Mouse (Mus musculus) lung, postnatal 4 days (tissue): ENCODE measurements around the gene Rapgef4.

Experiments used
- DNase-seq, 2 experiments: peaks; one replicate each; pipeline ENCODE4 v3.0.0; 2021

Rapgef4 gene

DNA sequence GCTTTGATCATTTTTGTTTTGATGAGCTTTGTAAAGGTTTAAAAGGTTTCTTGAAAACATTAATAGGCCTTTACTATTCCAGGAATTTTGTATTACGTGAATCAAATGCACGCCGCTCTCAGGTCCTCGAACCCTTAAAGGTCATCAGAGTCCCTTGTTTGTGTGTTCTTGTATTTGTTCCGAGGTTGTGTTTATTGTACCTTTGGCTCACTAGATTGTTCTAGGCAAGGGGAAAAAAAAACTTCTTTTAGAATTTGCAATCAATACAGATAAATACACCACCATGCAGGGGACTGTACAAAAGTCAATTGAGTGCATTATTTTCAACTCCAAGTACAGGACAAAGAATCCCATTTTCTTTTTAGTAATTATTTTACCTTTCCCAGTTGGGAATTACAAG, 175.4 kb downstream of the Rapgef4 start:
- no peak for DNase-seq

DNA sequence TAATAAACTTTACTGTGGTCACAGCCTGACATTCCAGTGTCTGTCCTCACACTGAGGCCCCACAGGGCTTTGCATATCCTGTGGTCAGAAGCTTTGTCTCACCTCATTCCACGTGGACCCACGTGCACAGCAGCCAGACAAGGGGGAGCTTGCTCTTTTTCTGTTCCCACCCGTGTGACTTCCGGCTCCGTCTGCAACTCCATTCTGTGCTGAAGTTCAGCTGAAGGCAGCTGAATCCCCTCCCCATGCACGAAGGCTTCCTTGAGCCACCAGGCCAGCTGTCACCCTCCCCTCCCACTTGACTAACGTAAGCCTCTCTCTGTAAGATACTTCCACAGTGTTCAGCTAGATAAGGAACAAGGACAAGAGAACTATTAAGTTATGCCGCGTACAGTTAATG, 176.5 kb downstream of the Rapgef4 start:
- DNase-seq, result peak in 1 of 2 experiments; percentile 32

DNA sequence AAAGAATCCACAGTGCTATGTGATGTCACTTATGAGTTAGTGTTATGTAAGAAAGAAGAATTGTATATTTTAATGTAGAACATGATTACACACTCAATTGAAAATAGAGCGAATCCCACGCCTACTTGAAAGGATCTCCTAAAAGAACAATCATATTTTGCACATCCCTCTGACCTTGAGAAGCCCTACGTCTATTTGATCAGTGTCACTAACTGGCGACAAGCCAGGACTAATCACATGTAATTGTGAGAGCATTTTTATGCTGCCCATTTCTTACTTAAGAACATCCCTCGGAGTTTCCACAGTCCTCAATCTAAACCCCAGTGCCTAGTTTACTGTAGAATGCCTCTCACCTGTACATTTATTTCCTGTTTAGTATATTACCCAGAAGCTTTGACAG, 177.0 kb downstream of the Rapgef4 start:
- no peak for DNase-seq

DNA sequence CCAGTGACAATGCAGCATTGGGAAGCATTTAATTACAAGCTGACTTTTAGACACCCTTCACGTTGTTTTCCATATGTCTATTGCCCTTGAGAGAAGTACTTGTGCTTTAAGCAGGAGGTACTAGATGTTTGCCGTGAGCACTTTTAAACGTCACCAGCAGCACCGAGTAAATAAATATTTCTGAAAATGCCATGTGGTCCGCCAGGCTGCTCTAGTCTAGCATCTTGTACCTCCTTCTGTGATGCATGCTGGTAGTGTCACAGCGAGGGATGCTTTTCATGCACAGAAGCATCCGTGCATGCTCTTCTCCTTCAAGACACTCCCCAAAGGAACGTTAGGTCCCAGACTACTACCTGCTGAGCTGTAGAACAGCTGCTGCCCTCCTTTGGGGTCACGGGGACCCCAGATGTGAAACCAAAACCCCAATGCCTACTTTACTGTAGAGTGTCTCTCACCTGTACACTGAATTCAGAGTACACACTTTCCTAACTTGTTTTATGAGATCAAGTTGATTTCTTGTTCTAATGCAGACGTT, 177.7 kb downstream of the Rapgef4 start:
- no peak for DNase-seq

DNA sequence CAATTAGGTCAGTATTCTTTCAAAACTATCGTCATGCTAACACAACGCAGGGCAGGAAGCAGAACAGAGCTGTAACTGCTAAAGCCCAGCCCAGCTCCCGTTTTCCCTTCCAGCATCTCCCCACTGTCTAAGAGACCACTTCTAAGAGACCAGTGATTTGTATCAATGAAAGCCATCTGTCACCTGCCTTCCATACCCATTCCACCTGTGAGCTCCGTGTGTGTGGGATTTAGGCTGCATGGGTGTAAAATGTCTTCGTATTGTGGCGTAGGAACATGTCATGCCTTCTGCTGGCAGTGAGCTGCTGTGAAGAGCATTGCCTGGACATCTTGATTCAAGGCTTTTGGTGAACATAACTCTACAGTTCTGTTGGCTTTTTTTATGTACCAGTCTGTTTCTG, 178.2 kb downstream of the Rapgef4 start:
- no peak for DNase-seq

DNA sequence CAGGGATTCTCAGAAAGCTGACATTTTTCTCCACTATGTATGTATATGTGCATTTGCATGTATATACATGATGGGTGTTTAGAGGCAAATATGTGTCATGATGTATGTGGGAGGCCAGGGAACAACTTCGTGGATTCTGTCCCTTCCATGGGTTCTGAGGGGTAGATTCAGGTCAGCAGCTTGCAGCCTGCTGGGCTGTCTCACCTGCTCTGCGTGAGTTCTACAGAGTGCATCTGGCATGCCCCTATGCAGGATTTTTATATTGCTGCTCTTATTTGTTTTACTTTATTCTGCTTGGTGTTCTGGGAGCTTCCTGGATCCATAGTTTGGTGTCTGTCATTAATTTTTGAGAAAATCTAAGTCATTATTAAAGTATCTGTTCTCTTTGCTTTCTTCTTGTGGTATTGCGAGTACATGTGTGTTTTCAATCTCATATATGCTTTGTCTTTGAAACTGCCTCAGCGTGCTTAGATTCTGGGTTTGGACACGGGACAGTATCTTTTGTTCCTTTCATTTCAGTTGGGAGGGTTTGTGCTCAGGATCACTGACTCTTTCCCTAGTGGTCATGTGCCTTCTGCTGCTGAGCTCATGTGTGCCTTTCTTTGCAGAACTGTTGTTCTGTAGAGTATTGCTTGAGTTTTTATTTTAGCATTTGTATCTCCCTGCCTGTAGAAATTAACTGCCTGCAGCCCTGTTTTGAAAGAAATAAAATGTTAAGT, 184.3 kb downstream of the Rapgef4 start:
- no peak for DNase-seq

DNA sequence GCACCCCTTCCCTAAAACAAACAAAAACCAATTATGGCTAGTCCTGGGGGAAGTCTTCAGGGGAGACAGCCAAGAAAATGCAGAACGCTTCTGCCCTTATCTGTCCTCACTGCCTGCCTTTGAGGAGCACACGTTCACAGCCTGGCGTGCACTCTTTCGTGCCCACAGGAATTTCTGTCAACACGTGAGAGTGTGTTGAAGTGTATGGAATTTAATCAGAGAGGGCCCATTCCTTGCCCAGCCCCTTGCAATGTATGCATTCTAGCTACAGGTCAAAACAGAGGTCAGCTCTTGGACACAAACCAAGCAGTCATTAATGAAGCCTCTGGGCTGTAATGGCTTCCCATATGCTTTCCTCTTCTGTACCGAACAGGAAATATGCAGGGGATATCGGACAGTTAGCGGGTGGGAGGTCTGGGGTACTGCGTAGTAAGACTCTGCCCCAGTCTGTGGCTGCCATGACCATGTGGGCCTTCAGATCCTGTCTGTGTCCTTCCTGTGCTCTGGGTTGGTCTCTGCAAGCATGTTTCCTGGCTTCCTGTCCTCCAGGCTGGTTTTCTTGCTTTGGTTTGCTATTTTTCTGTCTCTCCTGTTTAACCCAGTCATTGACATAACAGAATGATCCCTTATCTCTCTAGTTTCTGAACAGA, 188.5 kb downstream of the Rapgef4 start:
- DNase-seq, result peak in 1 of 2 experiments; percentile 44

DNA sequence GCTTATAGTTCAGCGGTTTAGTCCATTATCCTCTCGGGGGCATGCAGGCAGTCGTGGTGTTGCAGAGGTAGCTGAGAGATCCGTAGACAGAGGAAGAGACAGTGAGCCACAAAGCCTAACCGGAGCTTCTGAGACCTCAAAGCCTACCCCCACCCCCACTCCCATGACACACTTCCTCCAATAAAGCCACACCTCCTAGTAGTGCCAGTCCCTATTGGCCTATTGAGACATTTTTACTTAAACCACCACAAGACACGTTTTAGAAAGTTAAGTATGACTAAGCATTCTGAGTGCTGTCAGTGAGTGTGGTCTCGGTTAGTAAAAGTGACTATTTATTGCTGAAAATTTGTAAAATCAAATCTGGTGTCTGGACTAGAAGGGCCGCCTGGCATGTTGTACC, 189.5 kb downstream of the Rapgef4 start:
- DNase-seq, result peak; percentile 33 to 49

DNA sequence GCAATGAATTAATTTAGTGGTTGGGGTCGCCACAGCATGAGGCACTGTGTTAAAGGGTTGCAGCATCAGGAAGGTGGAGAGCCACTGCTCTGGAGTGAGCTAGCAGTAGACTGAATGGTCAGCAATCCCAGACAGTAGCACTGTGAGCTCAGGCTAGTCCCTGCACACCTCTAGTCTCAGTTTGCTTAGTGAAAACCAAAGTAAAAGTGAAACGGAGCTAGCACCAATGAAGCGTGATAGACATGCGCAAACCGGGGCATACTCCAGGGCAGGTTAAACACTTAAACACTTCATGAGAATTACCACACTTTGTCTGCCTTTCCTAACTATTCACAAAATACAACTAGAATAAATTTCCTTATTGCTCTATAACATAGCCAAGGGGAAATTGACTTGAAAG, 190.2 kb downstream of the Rapgef4 start:
- DNase-seq, result no peak

DNA sequence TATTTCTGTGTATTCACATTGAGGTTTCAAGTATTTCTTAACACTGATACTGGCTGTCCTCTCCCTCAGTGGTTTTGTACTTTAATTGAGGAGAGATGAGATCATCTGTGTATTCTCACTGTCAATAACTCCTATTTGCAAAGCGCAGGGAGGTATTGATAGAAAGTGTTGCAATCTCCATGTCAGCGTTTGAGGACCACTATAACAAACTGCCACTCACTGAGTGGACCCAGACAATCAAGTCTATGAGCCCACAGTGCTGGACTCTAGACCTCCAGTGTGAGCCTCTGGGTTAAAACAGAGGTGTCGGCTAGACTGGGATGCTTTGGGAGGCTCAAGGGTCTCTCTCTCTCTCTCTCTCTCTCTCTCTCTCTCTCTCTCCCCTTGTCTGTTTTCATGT, 192.0 kb downstream of the Rapgef4 start:
- DNase-seq, result no peak

DNA sequence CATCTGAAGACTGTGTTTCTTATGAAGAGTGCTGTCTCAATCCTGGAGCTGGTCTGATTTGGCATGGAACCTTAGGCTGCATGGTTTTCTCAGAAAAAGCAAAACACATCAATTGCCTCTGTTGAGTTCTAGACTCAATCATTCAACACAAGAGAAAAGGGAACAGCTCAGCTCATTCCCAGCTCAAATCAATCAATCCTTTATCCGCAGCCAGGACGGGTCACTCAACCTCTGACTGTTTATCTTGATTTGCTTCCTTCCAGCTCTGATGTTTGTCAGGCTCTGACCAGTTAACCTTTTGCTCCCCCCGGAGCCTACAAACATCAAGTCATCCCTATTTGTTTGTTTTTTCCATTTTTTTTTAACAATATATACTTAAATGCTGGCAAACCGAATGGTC, 192.8 kb downstream of the Rapgef4 start:
- no peak for DNase-seq

DNA sequence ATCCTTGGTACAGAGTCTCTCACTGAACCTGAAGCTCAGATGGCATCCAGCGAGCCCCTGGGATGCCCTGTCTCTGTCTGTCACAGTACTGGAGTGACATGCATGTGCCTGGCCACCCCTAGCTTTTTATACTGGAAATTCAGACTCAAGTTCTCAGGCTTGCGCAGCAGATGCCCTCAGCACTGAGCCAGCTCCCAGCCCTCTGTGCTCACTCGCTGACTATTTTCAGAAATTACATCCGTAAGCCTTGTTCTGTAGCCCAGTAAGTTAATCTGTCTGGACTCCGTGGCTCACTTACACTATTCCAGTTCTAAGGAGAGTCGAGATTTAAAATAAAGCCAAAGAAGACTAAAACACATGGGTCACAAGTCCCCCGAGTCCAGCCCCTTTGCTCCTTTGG, 194.5 kb downstream of the Rapgef4 start:
- no peak for DNase-seq

DNA sequence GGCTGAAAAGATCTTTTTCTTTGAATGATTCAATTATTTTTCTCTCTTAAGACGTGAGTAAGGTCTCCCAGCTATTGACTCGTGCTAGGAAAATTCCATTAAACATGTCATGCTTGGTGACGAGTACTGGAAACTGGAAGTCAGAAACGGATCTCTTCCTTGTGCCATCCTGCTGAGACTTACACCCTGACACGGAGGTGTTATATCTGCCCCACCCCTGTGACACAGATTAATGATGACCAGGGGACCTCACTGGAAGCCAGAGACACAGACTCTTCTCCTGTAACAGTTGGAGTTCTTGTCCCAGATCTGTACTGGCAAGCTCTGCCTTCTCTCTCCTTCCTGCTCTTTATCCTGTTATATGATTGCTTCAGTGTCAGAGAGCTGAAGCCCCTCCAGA, 194.9 kb downstream of the Rapgef4 start:
- no peak for DNase-seq

DNA sequence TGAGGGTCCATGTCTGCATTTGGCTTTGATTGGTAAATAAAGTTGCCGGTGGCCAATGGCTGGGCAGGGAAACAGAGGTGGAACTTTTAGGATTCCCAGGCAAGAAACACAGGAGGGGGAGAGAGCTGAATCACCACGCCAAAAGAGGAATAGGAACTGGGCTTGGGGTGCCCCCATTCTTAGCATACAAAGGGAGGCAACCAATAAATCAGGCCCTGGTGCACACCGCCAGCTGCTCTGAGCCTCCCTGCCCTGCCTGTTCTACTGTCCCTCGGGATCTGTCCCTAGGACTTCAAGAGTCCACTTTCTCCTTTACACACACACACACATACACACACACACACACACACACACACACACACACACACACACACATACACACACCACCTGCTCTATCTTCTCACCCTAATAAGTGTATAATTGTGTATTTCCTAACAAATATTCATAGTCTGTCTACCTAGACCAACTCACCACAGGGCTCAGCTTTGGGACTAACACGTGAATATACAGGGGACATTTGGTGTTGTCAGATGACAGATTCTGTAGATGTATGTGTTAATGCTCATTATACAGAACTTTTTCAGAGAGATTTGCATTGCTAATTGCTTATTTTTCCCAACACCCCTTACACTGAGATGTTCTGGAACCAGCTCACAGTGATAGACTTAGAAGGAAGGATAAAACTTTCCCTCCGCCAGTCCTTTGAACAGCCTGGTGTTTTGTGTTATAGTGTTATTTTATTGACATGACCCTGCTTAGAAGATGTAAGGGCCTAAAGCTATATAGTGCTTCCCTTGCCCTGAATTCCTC, 196.4 kb downstream of the Rapgef4 start:
- no peak for DNase-seq

DNA sequence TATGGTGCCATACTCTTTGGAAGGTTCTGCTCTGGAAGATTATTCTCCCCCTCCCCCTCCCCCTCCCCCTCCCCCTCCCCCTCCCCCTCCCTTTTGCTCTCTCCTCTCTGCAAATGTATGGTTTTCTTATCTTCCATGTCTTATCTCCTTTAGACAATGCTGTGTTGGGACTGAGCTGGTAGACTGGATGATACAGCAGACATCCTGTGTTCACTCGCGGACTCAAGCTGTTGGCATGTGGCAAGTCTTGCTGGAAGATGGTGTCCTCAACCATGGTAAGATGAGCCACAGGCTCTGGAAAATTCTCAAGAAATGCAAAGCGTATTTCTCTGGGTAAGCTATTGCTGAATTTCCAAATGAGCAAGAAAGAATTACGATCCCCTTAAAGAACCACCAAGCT, 197.0 kb downstream of the Rapgef4 start:
- DNase-seq, result no peak

DNA sequence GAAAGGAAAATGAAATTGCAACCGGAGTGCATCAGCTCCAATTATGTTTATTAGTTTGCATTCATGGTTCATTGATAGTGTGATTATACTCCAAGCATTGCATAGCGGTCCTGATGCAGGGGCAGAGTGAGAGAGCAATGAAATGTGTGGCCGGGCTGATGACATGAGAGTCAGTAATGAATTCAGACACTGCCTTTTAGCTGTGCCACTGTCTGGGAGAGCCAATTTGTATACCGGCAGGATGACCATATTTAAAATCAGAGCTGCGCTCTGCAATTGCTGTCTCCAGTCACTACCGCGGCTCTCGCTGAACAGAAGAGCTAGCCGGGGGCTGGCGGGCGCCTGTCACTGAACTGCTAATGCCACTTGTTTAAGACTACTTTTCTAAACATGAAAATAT, 197.5 kb downstream of the Rapgef4 start:
- DNase-seq, result no peak

DNA sequence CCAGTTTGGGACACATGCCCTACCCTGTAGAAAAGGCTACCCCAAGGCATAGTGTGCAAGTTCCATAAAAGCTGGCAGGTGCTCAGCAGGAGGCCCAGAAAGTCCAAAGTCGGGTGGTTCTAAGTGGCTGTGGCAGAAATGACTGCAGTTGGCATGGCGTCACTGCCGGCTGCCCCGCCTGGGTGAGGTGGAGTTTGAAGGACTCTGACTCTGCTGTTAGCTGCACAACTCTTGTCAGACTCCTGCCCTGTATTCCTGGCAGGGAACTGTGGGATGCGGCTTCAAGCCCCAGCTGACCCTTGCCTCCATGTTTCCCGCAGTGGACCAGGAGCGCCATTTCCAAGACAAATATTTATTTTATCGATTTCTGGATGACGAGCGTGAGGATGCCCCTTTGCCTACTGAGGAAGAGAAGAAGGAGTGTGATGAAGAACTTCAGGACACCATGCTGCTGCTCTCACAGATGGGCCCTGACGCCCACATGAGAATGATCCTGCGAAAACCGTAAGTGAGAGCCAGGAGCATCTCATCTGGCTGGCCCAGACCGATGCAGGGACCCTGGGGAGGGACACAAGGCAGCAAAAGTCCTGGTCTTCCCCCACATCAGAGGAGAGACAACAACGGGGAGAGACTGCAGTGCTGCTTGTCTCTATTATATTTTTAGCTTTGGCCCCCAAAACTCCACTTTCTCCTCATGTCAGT, 198.7 kb downstream of the Rapgef4 start:
- no peak for DNase-seq

DNA sequence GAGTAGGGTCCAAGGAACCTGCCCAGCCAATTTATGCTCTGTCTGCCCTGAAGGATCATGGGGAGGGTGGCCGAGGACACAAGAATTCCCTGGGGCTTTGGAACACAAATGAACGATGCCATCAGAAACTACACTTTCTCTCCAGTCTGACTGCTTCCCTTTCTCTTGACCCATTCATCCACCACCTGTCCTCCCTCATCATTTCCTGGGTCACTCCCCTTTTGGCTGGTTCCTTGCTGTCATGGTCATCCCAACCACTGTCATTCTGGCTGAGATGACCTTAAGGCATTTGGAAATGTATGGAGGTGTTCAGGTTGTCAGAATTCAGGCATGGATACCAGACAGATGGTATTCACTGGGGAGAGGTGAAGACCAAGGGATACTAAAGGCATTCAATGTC, 200.4 kb downstream of the Rapgef4 start:
- no peak for DNase-seq

DNA sequence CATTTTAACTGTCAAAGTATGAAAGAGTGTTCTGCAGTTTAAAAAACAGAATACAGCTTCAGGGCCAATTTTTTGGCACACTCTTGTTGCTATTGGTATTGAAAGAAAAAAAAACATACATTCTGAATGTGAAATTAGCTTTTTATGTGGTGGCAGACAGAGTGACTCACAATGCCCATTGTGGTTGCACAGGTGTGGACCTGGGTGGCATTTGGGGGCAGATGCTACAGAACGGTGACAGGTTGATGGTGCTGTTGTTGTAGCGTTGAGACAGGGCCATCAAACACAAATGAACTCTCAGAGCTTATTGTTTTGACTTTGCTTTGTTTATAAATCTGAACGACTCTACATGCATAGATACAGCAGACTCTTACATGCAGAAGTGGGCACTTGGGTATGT, 202.7 kb downstream of the Rapgef4 start:
- no peak for DNase-seq

DNA sequence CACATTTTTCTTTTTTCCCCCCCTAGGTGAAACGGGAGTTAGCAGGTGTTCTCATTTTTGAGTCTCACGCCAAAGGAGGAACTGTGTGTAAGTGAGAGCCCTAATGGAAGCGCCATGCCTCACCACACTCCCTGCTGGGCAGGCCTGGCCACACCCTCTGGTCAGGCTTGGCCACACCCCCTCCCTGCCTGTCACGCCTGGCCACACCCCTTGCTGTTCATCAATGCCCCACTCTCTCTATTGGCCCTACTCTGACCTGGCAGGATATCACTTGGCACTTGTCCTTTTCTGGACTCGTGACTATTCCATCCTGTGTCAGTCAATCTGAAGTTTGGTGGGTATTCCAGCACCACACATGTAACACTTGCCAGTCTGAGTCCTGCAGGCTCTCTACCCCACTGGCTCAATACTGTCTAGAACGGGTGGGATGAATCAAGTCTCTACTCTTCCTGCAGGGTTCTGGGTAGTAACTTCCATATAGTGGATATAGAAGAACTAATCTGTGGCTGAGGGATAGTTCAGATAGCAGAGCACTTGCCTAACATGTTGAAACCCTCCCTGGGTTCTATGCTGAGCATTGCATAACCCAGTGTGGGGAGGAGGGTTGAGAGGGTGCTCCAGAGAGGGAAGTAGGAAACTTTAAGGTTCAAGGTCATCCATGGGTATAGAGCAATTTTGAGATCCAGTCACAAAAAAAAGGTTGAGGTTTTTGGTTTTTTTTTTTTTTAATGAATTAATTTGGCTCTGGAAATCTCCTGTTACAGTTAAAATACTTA, 215.3 kb downstream of the Rapgef4 start:
- peak; percentile 47 to 51 for DNase-seq

DNA sequence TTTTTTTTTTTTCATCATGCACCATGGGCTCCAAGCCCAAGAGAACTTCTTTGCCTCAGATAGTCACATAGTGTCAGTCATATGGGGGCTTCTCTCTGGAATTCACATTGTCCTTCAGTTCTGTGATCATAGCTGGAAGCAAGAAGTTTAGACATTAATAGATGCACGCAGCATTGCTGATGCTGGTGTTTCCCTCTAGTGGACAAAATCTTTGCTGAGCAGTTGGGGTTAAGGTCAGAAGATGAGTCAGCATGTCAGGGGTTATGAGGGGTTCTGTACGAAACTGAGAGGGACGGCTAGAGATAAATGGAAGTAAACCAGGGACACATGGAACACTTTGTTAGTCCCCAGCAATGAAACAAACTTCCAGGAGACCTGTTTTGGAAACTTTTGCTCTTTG, 216.0 kb downstream of the Rapgef4 start:
- DNase-seq, result no peak

DNA sequence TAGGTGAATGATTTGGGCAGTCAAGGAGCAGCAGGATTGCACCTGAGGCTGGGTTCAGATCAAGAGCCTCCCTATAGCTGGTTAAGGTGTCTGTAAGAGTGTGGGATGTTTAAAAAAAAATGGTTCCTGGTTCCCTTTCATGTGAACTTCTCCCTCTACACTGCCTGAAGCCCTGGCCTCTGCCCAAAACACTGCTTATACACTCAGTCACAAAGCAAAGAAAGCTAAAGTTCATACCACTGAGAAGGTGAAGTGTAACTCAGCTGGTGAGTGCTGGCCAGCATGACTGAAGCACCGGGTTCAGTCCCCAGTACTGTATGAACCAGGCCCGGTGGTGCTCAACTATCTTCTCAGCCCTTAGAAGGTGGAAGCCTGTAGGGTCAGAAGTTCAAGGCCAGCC, 218.4 kb downstream of the Rapgef4 start:
- DNase-seq, result no peak
